Mouse (Mus musculus) regulatory T cell (primary cell): Measurements from ENCODE around the gene Ccdc18.
"Not testable (repeated sequence)": the region's sequence is repeated elsewhere in the genome, so short reads cannot be mapped to it uniquely, and the experiment has no call there.

Experiments
- in situ Hi-C: fragments of 300-600 bp; cut with MboI, MseI; formaldehyde crosslinking; loops from one replicate; pipeline ENCODE4 v1.15.1; 2025; ENCODE audit warnings: high pct_unique_total_duplicates

Gene Ccdc18

DNA sequence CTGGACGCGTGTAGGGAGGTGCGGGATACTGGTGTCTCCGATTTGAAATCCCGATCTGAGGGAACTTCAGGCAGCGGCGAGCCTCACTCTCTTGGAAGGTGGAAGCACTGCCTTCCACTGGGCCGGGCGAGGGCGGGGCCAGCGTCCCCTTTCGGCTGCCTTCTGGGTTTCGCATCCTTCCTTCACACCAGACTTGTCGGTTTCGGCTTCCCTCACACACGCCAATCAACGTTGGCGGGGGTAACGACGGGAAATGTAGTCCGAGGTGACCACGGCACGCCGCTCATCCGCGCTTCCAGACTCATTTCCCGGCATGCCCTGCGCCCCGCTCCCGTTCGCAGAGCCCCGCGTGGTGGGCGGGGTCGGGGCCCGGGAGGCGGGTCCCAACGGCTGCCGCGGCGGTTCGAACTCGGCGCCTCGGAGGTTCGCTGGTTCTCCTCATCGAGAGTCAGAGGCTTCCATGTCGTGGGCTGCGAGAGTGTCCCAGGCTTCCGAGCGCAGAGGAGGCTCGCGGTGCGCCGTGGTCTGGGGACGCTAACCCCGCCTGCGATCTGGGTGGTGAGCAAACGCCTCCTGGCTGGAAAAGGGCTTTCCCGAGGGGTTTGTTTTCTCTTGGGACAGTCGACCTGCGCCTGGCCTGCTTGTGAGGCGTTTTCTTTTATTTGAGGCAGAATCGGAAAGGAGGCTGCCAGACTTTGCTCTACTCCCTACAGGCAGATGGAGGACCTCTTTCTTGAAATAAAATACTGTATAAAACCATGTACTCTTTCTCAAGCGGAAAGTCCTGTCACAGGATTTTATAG is at the start of gene Ccdc18, which contains the start of gene Tmed5:
Gene Ccdc18 (plus strand): TSS at position 435 of the 803 bp plus-strand sequence.
Gene Tmed5 (minus strand): TSS at position 180 of the 803 bp plus-strand sequence.
- in situ Hi-C loops, result no loop called here

- in situ Hi-C loops, result no loop called here
These were observed 47.2 kb upstream of the Ccdc18 start for GRCm38 (mm10) chr5:108085440-108085839.

DNA sequence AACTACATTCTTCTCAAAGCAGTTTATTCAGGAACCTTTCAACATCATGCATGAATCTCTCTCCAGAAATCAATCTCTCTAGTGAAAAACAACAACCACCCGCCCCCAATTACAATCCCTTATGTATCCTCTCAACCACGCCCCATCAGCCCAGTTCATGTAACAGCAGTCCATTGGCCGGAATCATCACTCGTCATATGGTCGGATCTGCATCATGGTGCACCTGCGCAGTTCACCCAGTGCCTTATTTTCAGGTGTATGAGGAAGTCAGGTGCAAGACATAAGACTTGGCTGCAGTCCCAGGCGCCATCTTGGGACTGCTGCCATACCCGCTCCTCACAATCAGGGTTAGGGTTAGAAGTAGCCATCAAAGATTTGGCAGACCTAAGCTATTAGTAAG is 39.9 kb upstream of the Ccdc18 start:
- in situ Hi-C loops, result not testable (repeated sequence)

GRCm38 (mm10) chr5:108097676-108098075 is 35.0 kb upstream of the Ccdc18 start:
- in situ Hi-C loops, result no loop called here

- in situ Hi-C loops, result no loop called here
These were observed 32.5 kb upstream of the Ccdc18 start for GRCm38 (mm10) chr5:108100196-108100595.

DNA sequence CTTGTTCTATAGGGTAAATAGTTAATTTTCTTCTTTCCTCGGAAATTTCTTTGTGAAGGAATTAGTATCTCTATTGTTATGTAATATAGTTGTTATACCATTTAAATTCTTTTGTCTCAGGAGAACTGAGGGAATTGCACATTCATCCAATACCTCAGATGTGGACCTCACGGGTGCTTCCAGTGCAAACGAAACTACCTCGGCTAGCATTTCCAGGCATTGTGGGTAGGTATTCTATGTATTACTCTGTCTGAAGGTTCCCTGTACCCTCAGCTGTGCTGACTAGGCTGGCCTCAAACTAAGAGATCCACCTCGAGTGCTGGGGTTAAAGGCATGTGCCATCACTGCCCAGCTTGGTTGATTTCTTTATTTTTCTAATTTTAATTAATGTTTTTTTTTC is 28.4 kb upstream of the Ccdc18 start:
- in situ Hi-C loops, result no loop called here

DNA sequence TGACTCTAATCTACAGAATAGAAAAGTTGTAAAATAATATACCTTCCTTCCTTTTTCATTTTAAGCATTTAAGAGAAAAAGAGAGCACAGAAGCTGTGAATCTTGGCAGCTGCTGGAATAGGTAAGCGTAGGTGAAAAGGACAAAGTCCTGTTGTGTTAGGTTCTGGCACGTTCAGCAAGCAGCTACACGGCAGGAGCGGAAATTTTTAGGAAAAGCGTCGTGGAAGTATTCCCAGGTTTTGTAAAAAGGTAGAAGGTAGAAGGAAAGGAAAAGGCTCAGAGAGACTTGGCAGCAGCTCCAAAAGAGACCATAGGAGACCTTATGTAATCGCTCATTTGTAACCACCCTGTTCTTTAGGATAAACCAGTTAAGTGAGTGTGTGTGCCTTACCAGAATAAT is 23.3 kb upstream of the Ccdc18 start:
- in situ Hi-C loops, result no loop called here

GRCm38 (mm10) chr5:108117693-108118092 is 15.0 kb upstream of the Ccdc18 start:
- in situ Hi-C loops, result no loop called here

DNA sequence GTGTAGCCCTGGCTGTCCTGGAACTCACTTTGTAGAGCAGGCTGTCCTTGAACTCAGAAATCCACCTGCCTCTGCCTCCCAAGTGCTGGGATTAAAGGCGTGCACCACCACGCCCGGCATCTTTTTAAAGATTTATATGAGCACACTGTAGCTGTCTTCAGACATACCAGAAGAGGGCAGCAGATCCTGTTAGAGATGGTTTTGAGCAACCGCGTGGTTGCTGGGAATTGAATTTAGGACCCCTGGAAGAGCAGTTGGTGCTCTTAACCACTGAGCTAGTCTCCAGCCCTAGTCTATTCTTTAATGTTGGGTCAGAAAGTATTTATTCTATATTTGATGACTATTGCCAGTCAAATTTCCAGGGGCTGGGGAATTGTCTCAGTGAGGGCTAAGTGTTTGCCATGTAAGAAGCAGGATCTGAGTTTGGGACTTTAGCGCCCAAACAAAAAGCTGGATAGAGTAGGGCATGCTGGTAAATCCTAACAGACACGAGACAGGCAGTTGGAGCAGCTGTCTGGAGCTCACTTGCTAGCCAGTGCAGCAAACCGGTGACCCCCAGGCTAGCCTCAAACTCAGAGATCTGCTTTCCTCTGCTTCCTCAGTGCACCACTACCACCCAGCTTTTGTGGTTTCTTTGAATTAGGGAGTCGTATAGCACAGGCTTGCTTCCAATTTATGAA is 12.3 kb upstream of the Ccdc18 start:
- in situ Hi-C loops, result no loop called here

- in situ Hi-C loops, result no loop called here
These were observed 730 bp upstream of the Ccdc18 start for GRCm38 (mm10) chr5:108131849-108132440.

DNA sequence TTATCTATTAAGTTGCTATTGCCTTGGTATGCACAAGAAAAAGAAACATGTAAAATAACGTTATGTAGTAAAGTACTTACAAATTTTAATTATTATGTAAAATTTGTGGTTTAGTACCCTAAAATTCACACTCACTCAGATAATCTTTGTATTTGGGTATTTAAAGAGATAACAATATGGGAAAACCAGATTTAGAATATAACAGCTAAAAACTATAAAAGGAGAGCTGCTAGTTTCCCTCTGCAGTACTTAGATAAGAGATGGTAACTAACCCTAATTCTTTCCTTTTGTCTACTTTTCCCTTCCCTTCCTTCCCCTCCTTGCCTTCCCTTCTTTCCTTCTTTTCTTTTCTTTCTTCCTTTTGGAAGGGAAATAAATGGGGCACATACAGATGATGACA is 19.9 kb downstream of the Ccdc18 start:
- in situ Hi-C loops, result no loop called here

DNA sequence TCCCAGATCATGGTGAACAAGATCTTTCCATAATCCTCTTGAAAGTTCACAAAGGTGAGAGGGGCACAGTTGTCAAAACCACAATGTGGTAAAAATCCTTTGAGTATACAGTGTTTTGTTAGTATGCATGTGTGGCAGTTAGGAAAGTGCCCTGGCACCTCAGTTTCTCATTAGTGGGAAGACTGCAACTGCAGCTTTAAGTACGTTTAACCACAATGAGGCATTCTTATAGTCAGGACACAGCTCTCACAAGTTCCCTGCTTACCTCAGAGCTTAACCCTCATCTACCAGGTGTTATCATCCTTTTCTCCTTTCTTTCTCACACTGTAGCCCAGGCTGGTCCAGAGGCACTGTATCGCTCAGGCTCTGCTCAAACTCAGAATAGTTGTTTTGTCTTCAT is 28.1 kb downstream of the Ccdc18 start:
- in situ Hi-C loops, result no loop called here

DNA sequence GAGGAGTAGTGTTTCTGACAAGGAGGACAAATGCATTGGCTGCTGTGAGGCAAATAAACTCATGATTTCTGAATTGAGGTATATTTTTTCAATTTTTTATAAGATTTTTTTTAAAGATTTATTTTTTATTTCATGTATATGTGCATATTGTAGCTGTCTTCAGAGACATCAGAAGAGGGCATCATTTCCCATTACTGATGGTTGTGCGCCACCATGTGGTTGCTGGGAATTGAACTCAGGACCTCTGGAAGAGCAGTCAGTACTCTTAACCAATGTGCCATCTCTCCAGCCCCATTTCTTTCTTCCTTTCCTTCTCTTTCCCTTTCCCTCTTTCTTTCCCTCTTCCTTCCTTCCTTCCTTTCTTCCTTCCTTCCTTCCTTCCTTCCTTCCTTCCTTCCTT is 31.0 kb downstream of the Ccdc18 start:
- in situ Hi-C loops, result no loop called here

DNA sequence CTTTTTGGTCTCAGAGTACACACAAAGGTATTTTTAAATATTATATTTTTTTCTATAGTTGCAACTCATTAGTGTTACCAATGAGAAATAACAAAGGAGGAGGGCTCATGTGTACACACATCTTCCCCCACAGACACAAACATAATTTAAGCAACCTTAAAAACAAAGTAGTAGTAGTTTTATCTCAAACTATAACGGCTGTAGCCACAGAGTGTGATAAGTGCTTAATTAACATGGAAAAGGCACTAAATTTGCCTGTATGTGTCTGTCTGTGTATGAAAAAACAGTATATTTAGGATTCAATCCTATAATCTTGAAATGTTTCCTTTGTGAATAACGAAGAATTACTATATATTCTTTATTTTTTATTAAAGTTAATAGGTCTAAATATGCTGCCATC is 51.4 kb downstream of the Ccdc18 start:
- in situ Hi-C loops, result no loop called here

DNA sequence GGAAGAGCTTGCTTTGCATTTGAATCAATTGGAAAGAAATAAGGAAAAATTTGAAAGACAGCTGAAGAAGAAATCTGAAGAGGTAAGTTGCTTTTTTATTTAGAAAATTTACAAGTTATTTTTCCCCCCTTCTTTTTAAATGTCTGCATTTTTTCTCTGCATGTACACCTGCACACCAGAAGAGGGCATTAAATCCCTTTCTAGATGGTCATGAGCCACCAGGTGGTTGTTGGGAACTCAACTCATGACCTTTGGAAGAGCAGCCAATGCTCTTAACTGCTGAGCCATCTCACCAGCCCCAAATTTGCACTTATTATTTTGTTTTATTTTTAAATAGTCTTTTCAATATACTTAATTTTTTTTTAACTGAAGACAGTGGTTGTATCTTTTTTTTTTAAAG is 56.3 kb downstream of the Ccdc18 start:
- in situ Hi-C loops, result no loop called here

DNA sequence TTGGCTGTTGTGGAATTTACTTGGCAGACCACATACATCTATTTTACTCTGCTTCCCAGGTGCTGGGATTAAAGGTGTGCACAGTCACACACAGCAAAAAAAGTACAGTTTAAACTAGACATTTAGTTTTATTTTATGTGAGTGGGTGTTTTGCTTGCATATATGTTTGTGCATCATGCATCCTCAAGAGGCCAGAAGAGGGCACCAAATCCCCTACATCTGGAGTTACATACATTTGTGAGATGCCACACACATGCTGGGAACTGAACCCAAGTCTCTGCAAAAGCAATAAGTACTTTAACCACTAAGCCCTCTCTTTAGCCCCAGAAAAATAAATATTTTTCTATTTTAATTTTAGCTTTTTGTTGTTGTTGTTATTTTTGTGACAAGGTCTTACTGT is 73.3 kb downstream of the Ccdc18 start:
- in situ Hi-C loops, result no loop called here

DNA sequence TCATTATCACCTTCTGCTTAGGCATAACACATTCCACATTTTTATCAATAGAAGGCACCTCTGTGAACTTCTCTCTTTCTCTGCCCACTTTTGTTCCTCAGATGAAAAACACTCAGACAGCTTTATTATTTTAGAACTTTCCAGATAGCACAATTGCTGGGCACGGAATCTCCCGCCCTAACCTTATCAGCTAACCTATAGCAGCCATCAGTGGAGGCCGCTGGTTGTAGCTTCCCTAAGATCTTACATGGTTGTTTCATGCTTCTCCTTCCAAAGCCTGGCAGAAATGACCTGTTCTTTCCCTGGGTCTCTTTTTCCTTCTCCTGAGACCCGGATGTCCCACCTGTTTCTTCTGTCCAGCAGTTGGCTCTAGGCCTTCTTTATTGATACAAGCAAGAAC is 78.8 kb downstream of the Ccdc18 start:
- in situ Hi-C loops, result no loop called here

DNA sequence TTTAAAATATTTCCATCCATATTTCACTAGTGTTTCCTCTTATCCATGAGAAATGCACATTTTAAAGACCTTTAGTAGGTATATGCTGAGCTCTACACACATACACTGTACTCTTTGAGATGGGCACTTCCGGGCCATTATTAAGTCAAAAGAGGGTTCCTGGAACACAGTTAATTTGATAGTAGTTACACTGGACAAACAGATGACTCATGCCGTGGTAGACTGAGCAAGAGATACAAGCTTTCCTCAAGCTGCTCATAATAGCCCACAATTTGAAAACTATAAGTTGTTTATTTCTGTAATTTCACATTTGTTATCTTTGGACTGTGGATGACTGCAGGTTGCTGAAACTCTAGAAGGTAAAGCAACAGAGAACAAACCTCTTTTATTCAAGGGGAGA is 82.3 kb downstream of the Ccdc18 start:
- in situ Hi-C loops, result no loop called here

GRCm38 (mm10) chr5:108224077-108224476 is 91.4 kb downstream of the Ccdc18 start:
- in situ Hi-C loops, result no loop called here

GRCm38 (mm10) chr5:108226159-108226558 is 93.5 kb downstream of the Ccdc18 start:
- in situ Hi-C loops, result no loop called here

DNA sequence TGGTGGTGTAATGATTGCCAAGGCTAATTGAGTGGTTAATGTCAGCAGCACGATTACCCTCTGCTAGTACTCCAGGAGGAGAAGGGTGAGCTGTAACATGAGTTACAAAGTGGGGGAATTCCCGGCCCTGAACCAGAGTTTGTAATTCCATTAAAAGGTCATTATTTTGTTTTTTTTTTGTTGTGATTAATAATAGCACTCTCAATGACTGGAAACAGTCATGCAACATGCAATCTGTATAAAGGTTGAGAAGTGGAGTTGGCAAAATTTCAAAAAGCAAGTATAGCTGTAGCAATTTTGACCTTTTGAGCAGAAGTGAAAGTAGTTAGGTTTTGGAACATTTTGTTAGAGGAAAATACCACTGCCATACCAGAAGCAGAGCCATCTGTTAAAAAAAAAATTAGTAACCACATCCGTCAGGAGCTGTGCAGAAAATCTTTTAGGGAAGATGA is 113.7 kb downstream of the Ccdc18 start:
- in situ Hi-C loops, result no loop called here

DNA sequence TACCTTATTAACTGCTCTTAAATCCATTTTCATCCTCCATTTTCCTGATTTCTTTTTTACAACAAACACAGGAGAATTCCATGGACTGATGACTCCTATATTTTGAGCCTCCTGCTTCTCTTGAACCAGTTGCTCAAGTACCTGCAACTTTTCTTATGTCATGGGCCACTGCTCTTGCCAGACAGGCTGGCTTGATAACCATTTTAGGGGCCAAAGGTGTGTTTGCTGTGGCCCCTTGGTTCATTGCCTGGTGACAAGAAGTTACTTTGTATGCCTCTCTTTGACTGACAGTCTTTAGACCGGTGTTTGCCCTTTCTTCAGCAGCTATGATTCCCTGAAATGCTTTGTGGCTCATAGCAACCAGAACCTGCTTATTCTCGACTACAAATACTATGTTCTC is 117.4 kb downstream of the Ccdc18 start:
- in situ Hi-C loops, result no loop called here

- in situ Hi-C loops, result loop anchor here (5.0 kb wide), 1 partner anchor 208 kb away; no protein-coding TSS in a partner anchor
These were observed 122.6 kb downstream of the Ccdc18 start for GRCm38 (mm10) chr5:108255259-108255658.
